ENCODE assay signal across 13 mouse cellular contexts in genomic region chr19:10235784-10236565, GRCm38 (mm10). TPM values are rescaled to one million over a fixed set of nuclear protein-coding genes. Genes with fewer than 3 reads are reported as not detected.
DNase-seq lines count a peak whose midpoint lies in the region; ATAC-seq lines count a peak whose summit lies in the region.
"Had no signal": no experiment of that assay in that cellular context is flagged by ENCODE, and none has a peak within 500 bp of the region (broad histone marks: within the 10 kb centered on the region; RNA-seq: fewer than 3 reads in every experiment).

No protein-coding gene starts in this region.

- H3K9ac ChIP-seq in intestine, embryonic 15.5 days, result 0 out of 2 replicates have a peak overlapping the region, but pooled peaks have one; percentile 3
- H3K9ac ChIP-seq in liver, embryonic 11.5 days (ENCODE audit: low read depth, low read length), result no peak overlapping the region
- H3K9ac ChIP-seq in stomach, embryonic 15.5 days, result no peak overlapping the region
- H3K9ac ChIP-seq: embryonic facial prominence, embryonic 13.5 days; lung, embryonic 14.5 days; midbrain, embryonic 15.5 days had no signal

- 49% methylated on average over 9 of the region's 9 CpGs for WGBS in intestine, embryonic 15.5 days
- 58% methylated on average over 9 of the region's 9 CpGs for WGBS in liver, embryonic 11.5 days
- 54% methylated on average over 9 of the region's 9 CpGs for WGBS in stomach, embryonic 15.5 days

- H3K36me3 ChIP-seq in intestine, embryonic 15.5 days, result no peaks in the 10 kb centered on the region
- H3K36me3 ChIP-seq in liver, embryonic 11.5 days (ENCODE audit: control insufficient read depth, insufficient read depth, low read length), result no peaks in the 10 kb centered on the region
- no peaks in the 10 kb centered on the region for H3K36me3 ChIP-seq in stomach, embryonic 15.5 days
- H3K36me3 ChIP-seq: embryonic facial prominence, embryonic 13.5 days; midbrain, embryonic 15.5 days had no signal

- H3K9me3 ChIP-seq in intestine, embryonic 15.5 days, result no peaks in the 10 kb centered on the region
- no peaks in the 10 kb centered on the region for H3K9me3 ChIP-seq in liver, embryonic 11.5 days (ENCODE audit: control insufficient read depth, low read length)
- H3K9me3 ChIP-seq in stomach, embryonic 15.5 days, result no peaks in the 10 kb centered on the region
- H3K9me3 ChIP-seq: embryonic facial prominence, embryonic 13.5 days; midbrain, embryonic 15.5 days had no signal

- peak overlapping the region; percentile 33 for H3K4me2 ChIP-seq in intestine, embryonic 15.5 days (replicated peaks)
- peak overlapping the region; percentile 26 for H3K4me2 ChIP-seq in liver, embryonic 11.5 days
- H3K4me2 ChIP-seq in stomach, embryonic 15.5 days, result peak overlapping the region; percentile 37
- H3K4me2 ChIP-seq: embryonic facial prominence, embryonic 13.5 days; lung, embryonic 14.5 days; midbrain, embryonic 15.5 days had no signal

- no peak overlapping the region for H3K4me3 ChIP-seq in intestine, embryonic 15.5 days (replicated peaks)
- H3K4me3 ChIP-seq in liver, embryonic 11.5 days (ENCODE audit: low read depth, low read length), result no peak overlapping the region
- H3K4me3 ChIP-seq in stomach, embryonic 15.5 days (replicated peaks), result peak overlapping the region; percentile 1; the same call in 1 of the 2 replicates
- H3K4me3 ChIP-seq: embryonic facial prominence, embryonic 13.5 days; midbrain, embryonic 15.5 days had no signal

- ATAC-seq in intestine, embryonic 15.5 days, result peak; percentile 84
- ATAC-seq in liver, embryonic 11.5 days (replicated peaks; ENCODE audit: low FRiP score), result peak; percentile 38; the same call in 1 of the 2 replicates
- peak; percentile 68 for ATAC-seq in stomach, embryonic 15.5 days (ENCODE audit: insufficient read depth, low FRiP score, low read depth)
- ATAC-seq: inflammation-experienced regulatory T-cells, adult 6 months; midbrain, embryonic 15.5 days; Patski had no signal

- peak overlapping the region; percentile 77 for H3K27ac ChIP-seq in intestine, embryonic 15.5 days
- H3K27ac ChIP-seq in liver, embryonic 11.5 days (ENCODE audit: low read depth, low read length), result peak overlapping the region; percentile 57
- H3K27ac ChIP-seq in stomach, embryonic 15.5 days, result peak overlapping the region; percentile 79
- H3K27ac ChIP-seq: embryonic facial prominence, embryonic 13.5 days; midbrain, embryonic 15.5 days had no signal

- DNase-seq in kidney, adult 9 months, result peak; percentile 82
- no peak for DNase-seq in liver, embryonic 11.5 days (ENCODE audit: low spot score)
- DNase-seq in right cerebral cortex, adult 2 months (ENCODE audit: low spot score in 2 of 2), result no peak
- DNase-seq in layer of hippocampus, adult 8-10 months (ENCODE audit: low spot score in 2 of 2), result no peak
- no peak for DNase-seq in lung, postnatal 36 days
- DNase-seq: lung, embryonic 14.5 days; right cerebral cortex, postnatal 25 days had no signal

- H3K4me1 ChIP-seq in intestine, embryonic 15.5 days (replicated peaks), result peaks cover 61% of the 10 kb centered on the region
- H3K4me1 ChIP-seq in liver, embryonic 11.5 days (replicated peaks; ENCODE audit: control insufficient read depth, insufficient read depth, low read length), result peaks cover 52% of the 10 kb centered on the region
- H3K4me1 ChIP-seq in stomach, embryonic 15.5 days, result peaks cover 37% of the 10 kb centered on the region

- no peaks in the 10 kb centered on the region for H3K27me3 ChIP-seq in intestine, embryonic 15.5 days (replicated peaks)
- H3K27me3 ChIP-seq in liver, embryonic 11.5 days (replicated peaks; ENCODE audit: control insufficient read depth, insufficient read depth, low read length), result peaks cover 5% of the 10 kb centered on the region; the same call in 1 of the 2 replicates
- H3K27me3 ChIP-seq in stomach, embryonic 15.5 days (replicated peaks), result no peaks in the 10 kb centered on the region

RNA-seq across cellular contexts. Expression of gene Myrf, which starts 4.6 kb away (rescaled TPM):
- polyA plus RNA-seq in intestine, embryonic 15.5 days (2015; fragmentation: Nextera tagmentation; extraction: Ambion mirVana), result 12.0 and 14.4 TPM in 2 replicates
- polyA plus RNA-seq in liver, embryonic 11.5 days (2014; fragmentation: Nextera tagmentation; extraction: Ambion mirVana), result 23.8 and 24.1 TPM in 2 replicates
- polyA plus RNA-seq in stomach, embryonic 15.5 days (2015; fragmentation: Nextera tagmentation; extraction: Ambion mirVana), result 17.5 and 17.8 TPM in 2 replicates
- total RNA-seq in layer of hippocampus, adult 8-10 months (2022), result 10 to 100 TPM; 31.6 to 37.2 (median 36.7) TPM
- polyA plus RNA-seq: inflammation-experienced regulatory T-cells, adult 6 months had no signal

RNA-seq across cellular contexts. Expression of gene Fen1, which starts 32.0 kb away (rescaled TPM):
- polyA plus RNA-seq in intestine, embryonic 15.5 days (2015; fragmentation: Nextera tagmentation; extraction: Ambion mirVana), result 92.2 and 97.4 TPM in 2 replicates
- polyA plus RNA-seq in liver, embryonic 11.5 days (2014; fragmentation: Nextera tagmentation; extraction: Ambion mirVana), result 215 and 236 TPM in 2 replicates
- 86.3 and 92.0 TPM in 2 replicates for polyA plus RNA-seq in stomach, embryonic 15.5 days (2015; fragmentation: Nextera tagmentation; extraction: Ambion mirVana)
- 10 to 100 TPM in 2 of 4 experiments, 1 to 10 TPM in 2; 8.9 to 12.2 (median 9.9) TPM for total RNA-seq in layer of hippocampus, adult 8-10 months (2022)

RNA-seq across cellular contexts. Expression of gene Tmem258, which starts 32.2 kb away (rescaled TPM):
- 470 and 520 TPM in 2 replicates for polyA plus RNA-seq in intestine, embryonic 15.5 days (2015; fragmentation: Nextera tagmentation; extraction: Ambion mirVana)
- polyA plus RNA-seq in liver, embryonic 11.5 days (2014; fragmentation: Nextera tagmentation; extraction: Ambion mirVana), result 472 and 478 TPM in 2 replicates
- polyA plus RNA-seq in stomach, embryonic 15.5 days (2015; fragmentation: Nextera tagmentation; extraction: Ambion mirVana), result 473 and 509 TPM in 2 replicates
- total RNA-seq in layer of hippocampus, adult 8-10 months (2022), result 10 to 100 TPM; 73.3 to 92.9 (median 81.3) TPM

RNA-seq across cellular contexts. Expression of gene Fads1, which starts 53.3 kb away (rescaled TPM):
- polyA plus RNA-seq in intestine, embryonic 15.5 days (2015; fragmentation: Nextera tagmentation; extraction: Ambion mirVana), result 145 and 146 TPM in 2 replicates
- polyA plus RNA-seq in liver, embryonic 11.5 days (2014; fragmentation: Nextera tagmentation; extraction: Ambion mirVana), result 113 and 121 TPM in 2 replicates
- polyA plus RNA-seq in stomach, embryonic 15.5 days (2015; fragmentation: Nextera tagmentation; extraction: Ambion mirVana), result 111 and 122 TPM in 2 replicates
- total RNA-seq in layer of hippocampus, adult 8-10 months (2022), result 100 to 1,000 TPM; 188 to 213 (median 199) TPM
